Mouse (Mus musculus) midbrain, embryonic 14.5 days (tissue): ENCODE results near the gene Slc2a10. TPM values are rescaled to one million over a fixed set of nuclear protein-coding genes. Genes with fewer than 3 reads are reported as not detected.

ENCODE experiments used
- polyA plus RNA-seq: library from polyadenylated mRNA; unstranded; fragments of >200 nt; fragmentation: Nextera tagmentation; extraction: Ambion mirVana; gene quantifications from 2 replicates; pipeline ENCODE4 v1.2.1, GENCODE M21; 2014

Slc2a10 gene
- polyA plus RNA-seq, 1 experiment from 2014 or later = 1.8 TPM

Other genes starting within 250 kb of the Slc2a10 start
- 60.8 and 65.2 TPM in 2 replicates for gene Slc35c2, start 215.9 kb upstream of the Slc2a10 start, polyA plus RNA-seq
- gene Elmo2, start 177.3 kb upstream of the Slc2a10 start, polyA plus RNA-seq = 92.3 and 109 TPM in 2 replicates
- 8.4 and 10.8 TPM in 2 replicates for gene Zfp663, start 135.1 kb upstream of the Slc2a10 start, polyA plus RNA-seq
- 11.7 and 15.7 TPM in 2 replicates for gene Zfp334, start 115.5 kb upstream of the Slc2a10 start, polyA plus RNA-seq
- gene Ocstamp, start 103.4 kb upstream of the Slc2a10 start, polyA plus RNA-seq = 0.08 TPM in 1 of 2 replicates, not detected in the other
- 3.9 and 5.5 TPM in 2 replicates for gene Slc13a3, start 30.6 kb upstream of the Slc2a10 start, polyA plus RNA-seq
- gene Trp53rka, start 10.5 kb upstream of the Slc2a10 start, polyA plus RNA-seq = 42.8 and 44.9 TPM in 2 replicates
- 3.2 and 3.9 TPM in 2 replicates for gene Eya2, start 91.2 kb downstream of the Slc2a10 start, polyA plus RNA-seq